ENCODE assay signal across 8 mouse cellular contexts in the genomic region with DNA sequence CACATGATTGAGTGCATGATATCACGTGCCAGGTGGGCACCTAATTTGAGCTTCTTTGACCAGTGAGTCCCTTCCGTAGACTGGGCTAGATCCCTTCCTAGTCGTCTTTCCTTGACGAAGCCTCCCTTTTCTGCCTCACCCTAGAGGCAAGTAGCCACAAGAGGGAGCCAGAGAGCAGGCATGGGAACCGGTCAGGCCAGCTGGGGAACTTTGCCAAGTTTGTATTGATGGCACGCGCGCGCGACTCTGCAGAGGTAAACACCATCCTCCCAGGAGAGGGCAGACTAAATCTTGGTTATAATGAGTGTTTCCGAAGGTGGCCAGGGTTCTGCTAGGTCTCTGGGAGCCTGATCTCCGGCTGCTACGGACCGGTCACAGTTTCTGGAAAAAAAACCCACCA. TPM values are rescaled to one million over a fixed set of nuclear protein-coding genes. Genes with fewer than 3 reads are reported as not detected.
A peak's percentile ranks its signal among the peaks of the same experiment; 100 is the strongest.
DNase-seq lines count a peak whose midpoint lies in the region; ATAC-seq and TF ChIP-seq lines count a peak whose summit lies in the region.

No protein-coding gene starts in this region.

- H3K4me1 ChIP-seq in ES-Bruce4 (ENCODE audit: control insufficient read depth, insufficient read depth, low read length): peaks cover 3% of the 10 kb centered on the region
- H3K4me1 ChIP-seq in forebrain, postnatal 0 days (ENCODE audit: insufficient read depth): peaks cover 45% of the 10 kb centered on the region
- no peaks in the 10 kb centered on the region for H3K4me1 ChIP-seq in lung, adult 2 months (ENCODE audit: control insufficient read depth, insufficient read depth, low read length)
- H3K4me1 ChIP-seq in olfactory bulb, adult 2 months (ENCODE audit: control insufficient read depth, insufficient read depth, low read length): peaks cover 26% of the 10 kb centered on the region

- peak overlapping the region; percentile 32 for H3K4me2 ChIP-seq in forebrain, postnatal 0 days (ENCODE audit: low read depth)

- no peak for ATAC-seq in forebrain, postnatal 0 days

- H3K27ac ChIP-seq in ES-Bruce4 (ENCODE audit: insufficient read depth, low read length): no peak overlapping the region
- no peak overlapping the region for H3K27ac ChIP-seq in forebrain, postnatal 0 days (ENCODE audit: low read depth, low read length)
- H3K27ac ChIP-seq in layer of hippocampus, adult 2 months: peak overlapping the region; percentile 93
- H3K27ac ChIP-seq in olfactory bulb, adult 2 months (ENCODE audit: insufficient read depth, low read depth, low read length): no peak overlapping the region

- no peaks in the 10 kb centered on the region for H3K9me3 ChIP-seq in ES-Bruce4 (replicated peaks; ENCODE audit: control insufficient read depth, insufficient read depth, low read length, poor library complexity, severe bottlenecking)
- H3K9me3 ChIP-seq in forebrain, postnatal 0 days (ENCODE audit: low read length): no peaks in the 10 kb centered on the region

- peak; percentile 94 for DNase-seq in cerebellum, adult 18-20 months
- peak; percentile 96 for DNase-seq in forebrain, postnatal 0 days
- DNase-seq in heart, postnatal 36 days: peak; percentile 94 to 95
- peak; percentile 90 to 96 for DNase-seq in layer of hippocampus, adult 2 months (ENCODE audit: low spot score in 2 of 2)
- peak; percentile 90 for DNase-seq in lung, adult 2 months
- peak; percentile 92 to 100 for DNase-seq in thymus, postnatal 10 days (ENCODE audit: low spot score in 2 of 2)

- H3K36me3 ChIP-seq in ES-Bruce4 (ENCODE audit: control insufficient read depth, insufficient read depth, low read length, poor library complexity, severe bottlenecking): no peaks in the 10 kb centered on the region
- H3K36me3 ChIP-seq in forebrain, postnatal 0 days (ENCODE audit: insufficient read depth): no peaks in the 10 kb centered on the region

- H3K4me3 ChIP-seq in ES-Bruce4 (ENCODE audit: low read depth, low read length): peak overlapping the region; percentile 56
- no peak overlapping the region for H3K4me3 ChIP-seq in forebrain, postnatal 0 days (ENCODE audit: low read depth, low read length)
- H3K4me3 ChIP-seq in layer of hippocampus, adult 2 months: peak overlapping the region; percentile 7; the same call in 1 of the 2 replicates
- H3K4me3 ChIP-seq in lung, adult 2 months (replicated peaks; ENCODE audit: extremely low read depth, low read depth, low read length): no peak overlapping the region
- H3K4me3 ChIP-seq in olfactory bulb, adult 2 months (ENCODE audit: insufficient read depth, low read depth, low read length): no peak overlapping the region

- WGBS in forebrain, postnatal 0 days: 2% methylated on average over 14 of the region's 14 CpGs
- WGBS in lung, adult 2 months: under 1% methylated on average over 14 of the region's 14 CpGs
- 2% methylated on average over 14 of the region's 14 CpGs for WGBS in olfactory bulb, adult 2 months

- TF ChIP-seq EP300 in ES-Bruce4 (IDR thresholded peaks at IDR 0.05; ENCODE audit: insufficient read depth, low read depth, low read length): peak; percentile 74

- no peak for TF ChIP-seq POLR2A in ES-Bruce4 (IDR thresholded peaks at IDR 0.05; ENCODE audit: insufficient read depth, low read length)
- TF ChIP-seq POLR2A in lung, adult 2 months (IDR thresholded peaks at IDR 0.05; ENCODE audit: borderline replicate concordance, extremely low read depth, low read depth, low read length): no peak
- TF ChIP-seq POLR2A in olfactory bulb, adult 2 months (IDR thresholded peaks at IDR 0.05; ENCODE audit: insufficient read depth, low read depth, low read length): no peak

- TF ChIP-seq CTCF in ES-Bruce4 (IDR thresholded peaks at IDR 0.05; ENCODE audit: low read depth, low read length): peak; percentile 95
- TF ChIP-seq CTCF in forebrain, postnatal 0 days (IDR thresholded peaks at IDR 0.05; ENCODE audit: low read depth): peak; percentile 99
- peak; percentile 97 for TF ChIP-seq CTCF in layer of hippocampus, adult 2 months (conservative IDR thresholded peaks at IDR 0.05)
- TF ChIP-seq CTCF in lung, adult 2 months (IDR thresholded peaks at IDR 0.05; ENCODE audit: insufficient read depth, low read length): peak; percentile 86
- peak; percentile 92 for TF ChIP-seq CTCF in olfactory bulb, adult 2 months (IDR thresholded peaks at IDR 0.05; ENCODE audit: insufficient read depth, low read depth, low read length)

- H3K27me3 ChIP-seq in ES-Bruce4 (ENCODE audit: control insufficient read depth, insufficient read depth, low read length, poor library complexity, severe bottlenecking): no peaks in the 10 kb centered on the region
- H3K27me3 ChIP-seq in forebrain, postnatal 0 days (ENCODE audit: insufficient read depth, low read length): no peaks in the 10 kb centered on the region

- no peak overlapping the region for H3K9ac ChIP-seq in ES-Bruce4 (ENCODE audit: low read depth, poor library complexity, severe bottlenecking)
- H3K9ac ChIP-seq in forebrain, postnatal 0 days: peak overlapping the region; percentile 6; the same call in 1 of the 2 replicates

- intact Hi-C loops in heart, postnatal 36 days (cut with DNase I): loop anchor here (1.0 kb wide), 1 partner anchor 93 kb away; no protein-coding TSS in a partner anchor

RNA-seq across cellular contexts. Expression of a gene that starts 1.9 kb away (rescaled TPM):
- polyA plus RNA-seq in ES-Bruce4 (2011; ENCODE audit: insufficient read depth, insufficient read length, low read depth, missing spikeins): 0.16 and 0.30 TPM in 2 replicates
- 0.38 and 0.46 TPM in 2 replicates for total RNA-seq in forebrain, postnatal 0 days (2014; rRNA removed)
- polyA plus RNA-seq in forebrain, postnatal 0 days (2015; fragmentation: Nextera tagmentation; extraction: Ambion mirVana): 0.05 and 0.19 TPM in 2 replicates
- total RNA-seq in heart, postnatal 36 days (2021): under 1 TPM; 0.19 to 0.22 TPM
- total RNA-seq in layer of hippocampus, adult 2 months (2021): under 1 TPM; 0.32 to 0.69 TPM
- polyA plus RNA-seq in lung, adult 2 months (2012; rRNA removed): 0.57 and 1.1 TPM in 2 replicates
- polyA plus RNA-seq in olfactory bulb, adult 2 months (2012; ENCODE audit: insufficient read depth, insufficient read length, low replicate concordance, missing spikeins): not detected in 2 replicates

RNA-seq across cellular contexts. Expression of a gene that starts 10.7 kb away (rescaled TPM):
- polyA plus RNA-seq in ES-Bruce4 (2011; ENCODE audit: insufficient read depth, insufficient read length, low read depth, missing spikeins): 7.7 TPM in 2 replicates
- total RNA-seq in forebrain, postnatal 0 days (2014; rRNA removed): 10.1 and 10.3 TPM in 2 replicates
- polyA plus RNA-seq in forebrain, postnatal 0 days (2015; fragmentation: Nextera tagmentation; extraction: Ambion mirVana): 2.7 and 4.2 TPM in 2 replicates
- total RNA-seq in heart, postnatal 36 days (2021): 1 to 10 TPM; 6.2 to 7.1 TPM
- total RNA-seq in layer of hippocampus, adult 2 months (2021): 10 to 100 TPM; 15.0 to 16.8 TPM
- polyA plus RNA-seq in lung, adult 2 months (2012; rRNA removed): 1.3 and 1.5 TPM in 2 replicates
- not detected in 2 replicates for polyA plus RNA-seq in olfactory bulb, adult 2 months (2012; ENCODE audit: insufficient read depth, insufficient read length, low replicate concordance, missing spikeins)

Comparison
In these comparisons a context has a peak if more than half of its experiments do, and no peak if none do; other contexts are left out.
1. H3K4me3 ChIP-seq: peak in ES-Bruce4 (single experiment) and layer of hippocampus, adult 2 months (single experiment); none in forebrain, postnatal 0 days (single experiment), lung, adult 2 months (single experiment) and olfactory bulb, adult 2 months (single experiment).
2. Peak in every context shown above with its lines, with median percentiles within 50 percentile points of each other: CTCF ChIP-seq and DNase-seq.